Mouse (Mus musculus) liver, adult 2 months (tissue): ENCODE data around the gene Kcnn4.

Experiments
- CTCF ChIP-seq: fragments of 200-500 bp; IDR thresholded peaks from 2 replicates; pipeline ENCODE4 v1.5.1; 2011; ENCODE audit warnings: low read depth, low read length, control low read depth
- POLR2A ChIP-seq: fragments of 200-500 bp; IDR thresholded peaks from 2 replicates; pipeline ENCODE4 v1.6.1; 2011; ENCODE audit warnings: low read length, control low read depth; ENCODE audit not compliant: insufficient read depth; ENCODE audit errors: extremely low read depth

DNA sequence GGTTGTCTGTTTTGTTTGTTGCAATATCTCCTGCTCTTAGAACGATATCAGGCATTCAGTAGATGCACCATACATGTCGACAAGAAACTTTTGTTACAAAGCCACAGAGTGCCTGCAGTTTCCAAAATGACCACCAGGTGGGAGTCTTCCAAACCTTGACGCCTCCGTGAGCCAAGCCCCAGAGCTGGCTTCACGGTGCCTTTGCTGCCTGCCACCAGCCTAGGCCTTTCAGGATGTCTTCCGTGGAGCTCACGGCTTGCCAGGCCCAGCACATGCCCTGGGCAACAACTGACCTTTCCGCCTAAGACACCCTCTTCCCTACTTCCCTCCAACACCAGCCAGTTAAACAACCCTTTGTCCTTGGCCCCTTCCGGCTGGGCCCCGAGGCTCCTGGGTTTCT lies 5.2 kb upstream of the Kcnn4 start:
- TF ChIP-seq POLR2A (no peak), CTCF (peak; percentile 81)
